10 mouse cellular contexts compared by ENCODE assay signal in genomic region chr10:107746717-107747116, GRCm38 (mm10). TPM values are rescaled to one million over a fixed set of nuclear protein-coding genes. Genes with fewer than 3 reads are reported as not detected.
DNase-seq lines count a peak whose midpoint lies in the region; ATAC-seq and TF ChIP-seq lines count a peak whose summit lies in the region.
"Had no signal": no experiment of that assay in that cellular context is flagged by ENCODE, and none has a peak within 500 bp of the region (broad histone marks: within the 10 kb centered on the region; RNA-seq: fewer than 3 reads in every experiment).

No protein-coding gene starts in this region.

- H3K9ac ChIP-seq in heart, embryonic 16.5 days (ENCODE audit: low read length): no peak overlapping the region; the same call in 1 of the 2 replicates
- no peak overlapping the region for H3K9ac ChIP-seq in midbrain, postnatal 0 days (replicated peaks; ENCODE audit: low read length, poor library complexity, severe bottlenecking)
- no peak overlapping the region for H3K9ac ChIP-seq in midbrain, embryonic 15.5 days
- H3K9ac ChIP-seq in intestine, embryonic 14.5 days (ENCODE audit: low read length): no peak overlapping the region
- H3K9ac ChIP-seq: forebrain, postnatal 0 days had no signal

- ATAC-seq in heart, embryonic 16.5 days (replicated peaks; ENCODE audit: extremely low read depth, insufficient read depth, low FRiP score): no peak
- ATAC-seq in midbrain, postnatal 0 days (ENCODE audit: low FRiP score): no peak
- no peak for ATAC-seq in midbrain, embryonic 15.5 days (replicated peaks)
- no peak for ATAC-seq in intestine, embryonic 14.5 days (replicated peaks; ENCODE audit: low FRiP score, low TSS enrichment, low read depth)
- ATAC-seq: forebrain, postnatal 0 days had no signal

- no peak for TF ChIP-seq CTCF in midbrain, postnatal 0 days (IDR thresholded peaks at IDR 0.05)

- H3K27ac ChIP-seq in heart, embryonic 16.5 days (ENCODE audit: low read length): no peak overlapping the region
- no peak overlapping the region for H3K27ac ChIP-seq in midbrain, postnatal 0 days (ENCODE audit: low read depth, low read length)
- no peak overlapping the region for H3K27ac ChIP-seq in midbrain, embryonic 15.5 days
- no peak overlapping the region for H3K27ac ChIP-seq in intestine, embryonic 14.5 days (ENCODE audit: low read depth)

- H3K4me1 ChIP-seq in heart, embryonic 16.5 days (ENCODE audit: control insufficient read depth, insufficient read depth, low read length): no peaks in the 10 kb centered on the region
- no peaks in the 10 kb centered on the region for H3K4me1 ChIP-seq in midbrain, postnatal 0 days (ENCODE audit: insufficient read depth, low read length)
- peaks cover under 1% of the 10 kb centered on the region; the same call in 1 of the 2 replicates for H3K4me1 ChIP-seq in midbrain, embryonic 15.5 days
- H3K4me1 ChIP-seq in intestine, embryonic 14.5 days (replicated peaks; ENCODE audit: control insufficient read depth, insufficient read depth, low read length): 0 out of 2 replicates have a peak, but pooled peaks cover 2% of the 10 kb centered on the region

- no peak for DNase-seq in heart, adult 11 months
- DNase-seq in midbrain, postnatal 0 days (ENCODE audit: low spot score): no peak
- no peak for DNase-seq in intestine, embryonic 14.5 days (ENCODE audit: low spot score)
- DNase-seq in thymus, postnatal 14 days: no peak
- DNase-seq in right cerebral cortex, postnatal 10 days (ENCODE audit: low spot score in 2 of 2): no peak
- DNase-seq: forebrain, postnatal 0 days had no signal

- H3K4me2 ChIP-seq in heart, embryonic 16.5 days (ENCODE audit: low read depth, low read length): peak overlapping the region; percentile 50
- 0 out of 2 replicates have a peak overlapping the region, but pooled peaks have one; percentile 0 for H3K4me2 ChIP-seq in midbrain, postnatal 0 days (ENCODE audit: low read depth, low read length, poor library complexity, severe bottlenecking)
- no peak overlapping the region for H3K4me2 ChIP-seq in midbrain, embryonic 15.5 days
- peak overlapping the region; percentile 30 for H3K4me2 ChIP-seq in intestine, embryonic 14.5 days (ENCODE audit: low read length)
- H3K4me2 ChIP-seq: liver, embryonic 11.5 days had no signal

- no peaks in the 10 kb centered on the region for H3K36me3 ChIP-seq in heart, embryonic 16.5 days (ENCODE audit: control insufficient read depth, insufficient read depth)
- no peaks in the 10 kb centered on the region for H3K36me3 ChIP-seq in midbrain, postnatal 0 days (ENCODE audit: insufficient read depth, low read length)
- no peaks in the 10 kb centered on the region for H3K36me3 ChIP-seq in midbrain, embryonic 15.5 days (replicated peaks)
- no peaks in the 10 kb centered on the region for H3K36me3 ChIP-seq in intestine, embryonic 14.5 days (ENCODE audit: control insufficient read depth, insufficient read depth, low read length)

- no peaks in the 10 kb centered on the region for H3K27me3 ChIP-seq in heart, embryonic 16.5 days (ENCODE audit: control insufficient read depth, insufficient read depth, low read length)
- H3K27me3 ChIP-seq in midbrain, postnatal 0 days (ENCODE audit: insufficient read depth, low read length): no peaks in the 10 kb centered on the region
- H3K27me3 ChIP-seq in midbrain, embryonic 15.5 days (replicated peaks): no peaks in the 10 kb centered on the region
- no peaks in the 10 kb centered on the region for H3K27me3 ChIP-seq in intestine, embryonic 14.5 days (replicated peaks; ENCODE audit: control insufficient read depth, insufficient read depth, low read length)

- H3K9me3 ChIP-seq in heart, embryonic 16.5 days (replicated peaks; ENCODE audit: control insufficient read depth, low read length): no peaks in the 10 kb centered on the region
- H3K9me3 ChIP-seq in midbrain, postnatal 0 days (ENCODE audit: low read length): no peaks in the 10 kb centered on the region
- H3K9me3 ChIP-seq in midbrain, embryonic 15.5 days: no peaks in the 10 kb centered on the region
- H3K9me3 ChIP-seq in intestine, embryonic 14.5 days (ENCODE audit: control insufficient read depth, low read length): no peaks in the 10 kb centered on the region

- 13% methylated on average over 9 of the region's 9 CpGs for WGBS in heart, embryonic 16.5 days
- 29% methylated on average over 9 of the region's 9 CpGs for WGBS in midbrain, postnatal 0 days
- WGBS in midbrain, embryonic 15.5 days: 25% methylated on average over 9 of the region's 9 CpGs
- WGBS in intestine, embryonic 14.5 days: 10% methylated on average over 9 of the region's 9 CpGs

- H3K4me3 ChIP-seq in heart, embryonic 16.5 days (ENCODE audit: low read length): peak overlapping the region; percentile 28; the same call in 1 of the 2 replicates
- no peak overlapping the region for H3K4me3 ChIP-seq in midbrain, postnatal 0 days (ENCODE audit: low read depth, low read length)
- H3K4me3 ChIP-seq in midbrain, embryonic 15.5 days: no peak overlapping the region
- H3K4me3 ChIP-seq in intestine, embryonic 14.5 days (ENCODE audit: low read depth, low read length): no peak overlapping the region

RNA-seq across cellular contexts. Expression of gene Ptprq, which starts 26.9 kb away (rescaled TPM):
- 0.12 and 0.17 TPM in 2 replicates for polyA plus RNA-seq in heart, embryonic 16.5 days (2015; fragmentation: Nextera tagmentation; extraction: Ambion mirVana)
- 0.38 and 0.66 TPM in 2 replicates for total RNA-seq in midbrain, postnatal 0 days (2014; rRNA removed)
- polyA plus RNA-seq in midbrain, postnatal 0 days (2015; fragmentation: Nextera tagmentation; extraction: Ambion mirVana): 0.04 and 0.09 TPM in 2 replicates
- polyA plus RNA-seq in midbrain, embryonic 15.5 days (2015; fragmentation: Nextera tagmentation; extraction: Ambion mirVana): 0.13 and 0.26 TPM in 2 replicates
- 0.05 TPM in 1 of 2 replicates, not detected in the other for polyA plus RNA-seq in intestine, embryonic 14.5 days (2014; fragmentation: Nextera tagmentation; extraction: Ambion mirVana)
- total RNA-seq: monocyte, adult 5-6 weeks had no signal
- polyA plus RNA-seq: liver, embryonic 11.5 days had no signal
